Mouse (Mus musculus): ENCODE measurements around the gene Dnajb8. TPM values are rescaled to one million over a fixed set of nuclear protein-coding genes. Genes with fewer than 3 reads are reported as not detected.

The Dnajb8 gene
- polyA plus RNA-seq, 1 experiment from 2014 or later = not detected

DNA sequence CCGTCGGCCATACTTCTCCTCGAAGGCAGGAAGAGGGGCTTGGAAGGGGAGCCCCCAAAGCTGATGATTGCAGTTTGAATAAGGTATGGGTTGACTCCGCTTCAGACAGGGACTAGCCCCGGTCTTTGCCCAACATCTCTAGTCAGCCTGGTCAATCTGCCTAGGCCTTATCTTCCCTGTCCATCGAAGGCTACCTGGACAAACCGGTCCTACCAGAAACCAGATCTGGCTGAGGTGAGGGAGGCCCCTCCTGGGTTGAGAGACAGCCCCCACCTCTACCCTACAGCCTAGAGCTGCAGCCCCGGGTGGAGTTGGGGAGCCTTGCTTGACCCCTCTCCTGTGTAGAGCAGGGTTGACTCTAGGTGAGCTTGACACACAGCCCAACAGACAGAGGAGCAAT lies 11.9 kb downstream of the Dnajb8 start:
- Histone ChIP-seq H3K4me3 (no peak overlapping the region), H3K9me3 (no peaks in the 10 kb centered on the region), H3K36me3 (no peaks in the 10 kb centered on the region), H3K27me3 (replicated peaks) (peaks cover 85% of the 10 kb centered on the region), H3K4me2 (no peak overlapping the region), H3K9ac (no peak overlapping the region), H3K27ac (replicated peaks) (no peak overlapping the region), H3K4me1 (peaks cover 21% of the 10 kb centered on the region)
- WGBS = 73% methylated on average over 8 of the region's 8 CpGs
- ATAC-seq (ENCODE audit: extremely low read depth, insufficient number of reproducible peaks, low FRiP score, low TSS enrichment) = no peak

DNA sequence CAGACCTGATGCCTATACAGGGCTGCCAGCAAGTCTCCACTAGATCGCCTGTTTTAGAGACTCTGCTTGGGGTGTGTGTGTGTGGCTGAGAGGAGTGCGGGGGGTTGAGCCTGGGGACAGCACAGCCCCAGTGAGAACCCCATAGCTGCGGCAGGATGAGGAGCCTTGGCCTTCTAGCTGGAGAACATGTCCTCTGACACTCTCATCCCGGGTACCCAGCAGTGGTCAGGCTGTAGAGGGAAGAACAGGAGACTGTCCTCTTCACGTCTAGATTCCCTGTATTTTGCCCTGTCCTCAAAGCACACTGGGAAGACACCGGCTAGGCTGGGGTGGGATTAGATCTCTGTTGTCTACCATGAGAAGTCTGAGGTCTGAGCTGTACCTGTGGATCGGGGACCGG lies 13.4 kb downstream of the Dnajb8 start:
- Histone ChIP-seq H3K9ac (peak overlapping the region; percentile 68; the same call in 1 of the 2 replicates), H3K27ac (replicated peaks) (no peak overlapping the region), H3K4me1 (peaks cover 21% of the 10 kb centered on the region), H3K9me3 (no peaks in the 10 kb centered on the region), H3K4me3 (no peak overlapping the region), H3K36me3 (no peaks in the 10 kb centered on the region), H3K4me2 (no peak overlapping the region), H3K27me3 (replicated peaks) (peaks cover 87% of the 10 kb centered on the region)
- WGBS = 31% methylated on average over 8 of the region's 8 CpGs
- no peak for ATAC-seq (ENCODE audit: extremely low read depth, insufficient number of reproducible peaks, low FRiP score, low TSS enrichment)

DNA sequence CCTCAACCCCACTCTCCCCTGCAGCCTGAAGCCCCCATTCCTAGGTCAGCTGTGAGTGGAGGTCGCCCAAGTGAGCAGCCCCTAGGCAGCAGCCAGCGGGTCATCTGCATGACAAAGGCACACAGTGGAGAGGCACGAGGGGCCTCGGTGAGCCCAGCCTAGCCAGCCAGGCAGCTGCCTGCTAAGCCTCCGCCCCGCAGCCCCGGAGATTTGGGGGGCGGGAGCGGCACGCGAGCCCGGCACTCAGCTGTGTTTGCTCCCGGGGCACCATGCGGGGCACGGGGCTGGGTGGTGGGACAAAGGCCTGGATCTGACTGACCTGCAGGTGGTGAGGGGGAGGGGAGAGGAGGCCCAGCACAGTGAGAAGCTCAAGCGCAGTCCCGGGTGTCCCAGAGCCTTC lies 13.9 kb downstream of the Dnajb8 start:
- no peaks in the 10 kb centered on the region for H3K9me3 ChIP-seq

DNA sequence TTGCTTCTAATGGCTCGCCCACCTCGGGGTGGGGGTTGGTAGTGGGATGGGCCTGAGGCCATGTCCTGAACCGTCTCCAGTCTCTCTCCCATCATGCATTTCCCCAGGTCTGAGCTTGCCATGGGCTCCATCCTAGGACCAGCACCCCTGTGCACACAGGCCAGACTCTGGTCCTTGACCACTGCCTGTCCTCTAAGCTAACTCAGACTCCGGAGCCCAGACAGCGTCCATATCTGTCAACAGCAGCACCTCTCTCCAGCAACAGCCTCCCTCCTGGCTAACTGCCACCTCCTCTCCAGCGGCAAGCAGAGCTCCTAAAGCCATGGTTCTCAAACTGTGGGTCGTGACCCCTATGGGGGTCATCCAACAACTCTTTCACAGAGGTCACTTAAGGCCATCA lies 14.4 kb downstream of the Dnajb8 start:
- Histone ChIP-seq H3K4me3 (peak overlapping the region; percentile 29; the same call in 1 of the 2 replicates), H3K27ac (replicated peaks) (no peak overlapping the region), H3K9ac (no peak overlapping the region), H3K4me2 (peak overlapping the region; percentile 63), H3K9me3 (no peaks in the 10 kb centered on the region), H3K36me3 (no peaks in the 10 kb centered on the region), H3K27me3 (replicated peaks) (peaks cover 88% of the 10 kb centered on the region), H3K4me1 (peaks cover 21% of the 10 kb centered on the region)
- 10% methylated on average over 7 of the region's 7 CpGs for WGBS
- ATAC-seq (ENCODE audit: extremely low read depth, insufficient number of reproducible peaks, low FRiP score, low TSS enrichment) = no peak

More for the DNA sequence above, 13.9 kb downstream of the Dnajb8 start:
- H3K4me2 ChIP-seq = peak overlapping the region; percentile 63
- H3K27me3 ChIP-seq (replicated peaks) = peaks cover 88% of the 10 kb centered on the region
- H3K27ac ChIP-seq (replicated peaks) = no peak overlapping the region
- H3K4me3 ChIP-seq = peak overlapping the region; percentile 29
- no peaks in the 10 kb centered on the region for H3K36me3 ChIP-seq
- H3K9ac ChIP-seq = peak overlapping the region; percentile 68
- WGBS = 3% methylated on average over 17 of the region's 17 CpGs
- peaks cover 21% of the 10 kb centered on the region for H3K4me1 ChIP-seq
- no peak for ATAC-seq (ENCODE audit: extremely low read depth, insufficient number of reproducible peaks, low FRiP score, low TSS enrichment)

DNA sequence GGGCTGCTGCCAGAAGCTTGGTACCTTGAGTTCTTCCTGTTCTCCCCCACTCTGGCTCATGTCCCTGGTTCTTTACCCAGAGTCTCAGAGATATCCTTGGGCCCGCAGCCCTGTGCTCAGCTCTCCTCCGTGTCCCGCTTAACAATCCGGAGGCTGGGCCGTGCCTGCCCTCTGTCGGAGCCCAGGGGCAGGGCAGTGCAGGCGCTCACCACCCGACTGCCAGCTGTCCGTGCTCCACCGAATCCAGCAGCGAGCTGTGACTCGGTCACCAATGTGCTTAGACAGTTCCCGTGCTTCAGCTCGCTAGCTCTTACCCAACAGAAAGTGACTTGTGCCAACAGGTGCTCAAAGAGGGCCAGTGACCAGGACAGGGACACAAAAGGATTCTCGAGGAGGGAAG lies 20.5 kb downstream of the Dnajb8 start:
- Histone ChIP-seq H3K4me2 (peak overlapping the region; percentile 27; the same call in 1 of the 2 replicates), H3K4me3 (no peak overlapping the region), H3K4me1 (no peaks in the 10 kb centered on the region; the same call in 1 of the 2 replicates), H3K36me3 (no peaks in the 10 kb centered on the region), H3K27ac (replicated peaks) (no peak overlapping the region), H3K27me3 (replicated peaks) (peaks cover 78% of the 10 kb centered on the region), H3K9ac (no peak overlapping the region), H3K9me3 (no peaks in the 10 kb centered on the region)
- 5% methylated on average over 15 of the region's 15 CpGs for WGBS
- no peak for ATAC-seq (ENCODE audit: extremely low read depth, insufficient number of reproducible peaks, low FRiP score, low TSS enrichment)

DNA sequence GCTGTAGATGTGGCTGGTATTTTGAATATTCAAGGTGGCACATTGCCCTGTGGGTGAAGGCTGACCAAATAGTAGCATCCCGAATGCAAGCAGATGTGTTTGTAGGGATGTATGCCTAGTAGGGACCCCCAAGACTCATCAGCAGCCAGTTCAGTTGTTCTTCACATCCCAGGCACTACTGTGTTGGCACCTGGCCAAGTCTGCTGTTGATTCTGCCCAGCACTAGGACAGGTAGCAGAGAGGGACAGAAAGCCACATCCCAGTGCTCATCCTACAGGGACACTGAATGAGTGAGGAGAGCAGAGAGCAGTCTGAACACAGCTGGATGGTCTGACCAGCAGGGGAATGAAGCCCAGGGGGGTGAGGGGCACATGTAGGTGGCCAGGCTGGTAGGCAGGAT lies 27.2 kb downstream of the Dnajb8 start:
- Histone ChIP-seq H3K27me3 (replicated peaks) (peaks cover 21% of the 10 kb centered on the region; the same call in 1 of the 2 replicates), H3K27ac (replicated peaks) (no peak overlapping the region), H3K4me2 (no peak overlapping the region), H3K4me1 (peaks cover 15% of the 10 kb centered on the region), H3K36me3 (no peaks in the 10 kb centered on the region), H3K4me3 (no peak overlapping the region), H3K9me3 (no peaks in the 10 kb centered on the region), H3K9ac (no peak overlapping the region)
- no peak for ATAC-seq (ENCODE audit: extremely low read depth, insufficient number of reproducible peaks, low FRiP score, low TSS enrichment)
- 83% methylated on average over 1 of the region's 1 CpGs for WGBS

DNA sequence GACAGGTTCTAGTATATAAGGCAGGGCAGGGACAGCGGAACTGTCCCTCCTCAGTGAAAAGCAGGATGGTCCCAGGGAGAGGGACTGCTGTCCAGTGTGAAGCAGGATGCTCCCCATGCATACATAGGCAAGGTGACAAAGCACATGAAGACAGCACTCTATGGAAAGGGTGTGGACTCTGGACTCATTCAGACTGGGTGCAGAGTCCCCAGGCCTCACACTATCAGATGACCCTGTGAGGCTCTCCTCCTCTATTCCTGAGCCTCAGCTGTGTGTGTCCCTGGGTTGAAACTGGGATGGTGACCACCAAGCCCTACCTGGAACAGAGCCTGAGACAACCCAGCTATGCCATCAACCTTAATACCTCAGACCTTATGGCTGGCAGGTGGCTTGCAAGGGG lies 29.3 kb downstream of the Dnajb8 start:
- peaks cover 9% of the 10 kb centered on the region; the same call in 1 of the 2 replicates for H3K27me3 ChIP-seq (replicated peaks)
- 72% methylated on average over 1 of the region's 1 CpGs for WGBS

DNA sequence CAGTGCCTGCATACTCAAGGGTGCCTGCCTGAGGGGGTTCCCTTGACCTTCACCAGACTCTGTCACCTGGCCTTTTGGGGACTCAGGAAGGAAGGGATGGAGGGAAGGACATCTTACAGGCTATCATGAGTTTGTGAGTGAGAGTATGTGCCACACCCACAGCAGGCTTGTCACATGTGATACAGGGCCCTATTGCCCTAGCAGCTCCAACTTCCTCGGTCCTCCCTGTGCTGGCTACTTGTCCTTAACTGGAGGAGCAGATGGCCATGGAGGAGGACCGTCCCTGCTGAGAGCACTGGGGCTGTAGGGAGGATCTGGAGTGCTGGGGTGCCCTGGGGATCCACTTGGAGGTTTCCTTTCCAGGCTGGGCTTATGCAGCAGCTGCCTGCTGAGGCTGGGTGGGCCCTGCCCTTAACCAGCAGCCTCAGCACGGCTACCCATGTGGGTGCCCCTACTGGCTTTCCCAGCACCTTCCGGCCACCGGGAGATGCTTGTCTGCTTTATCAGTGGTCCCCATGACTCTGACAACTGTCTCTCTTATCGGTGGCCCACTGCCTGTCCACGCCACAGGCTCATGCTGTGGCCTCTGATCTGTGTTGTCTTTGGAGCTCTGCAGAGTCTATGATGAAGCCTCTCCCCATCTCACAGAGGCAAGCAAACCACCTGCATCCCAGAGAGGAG lies 29.9 kb downstream of the Dnajb8 start:
- no peaks in the 10 kb centered on the region for H3K9me3 ChIP-seq
- no peaks in the 10 kb centered on the region for H3K36me3 ChIP-seq
- H3K4me2 ChIP-seq = no peak overlapping the region
- H3K27me3 ChIP-seq (replicated peaks) = peaks cover 4% of the 10 kb centered on the region; the same call in 1 of the 2 replicates
- no peak overlapping the region for H3K27ac ChIP-seq (replicated peaks)
- H3K4me3 ChIP-seq = no peak overlapping the region
- no peak for ATAC-seq (ENCODE audit: extremely low read depth, insufficient number of reproducible peaks, low FRiP score, low TSS enrichment)
- WGBS = 47% methylated on average over 7 of the region's 7 CpGs
- H3K9ac ChIP-seq = no peak overlapping the region
- peaks cover 33% of the 10 kb centered on the region for H3K4me1 ChIP-seq

More for the DNA sequence above, 29.3 kb downstream of the Dnajb8 start:
- no peak for ATAC-seq (ENCODE audit: extremely low read depth, insufficient number of reproducible peaks, low FRiP score, low TSS enrichment)
- Histone ChIP-seq H3K9me3 (no peaks in the 10 kb centered on the region), H3K4me1 (peaks cover 28% of the 10 kb centered on the region), H3K36me3 (no peaks in the 10 kb centered on the region), H3K4me3 (no peak overlapping the region), H3K9ac (no peak overlapping the region), H3K4me2 (no peak overlapping the region), H3K27ac (replicated peaks) (no peak overlapping the region)

DNA sequence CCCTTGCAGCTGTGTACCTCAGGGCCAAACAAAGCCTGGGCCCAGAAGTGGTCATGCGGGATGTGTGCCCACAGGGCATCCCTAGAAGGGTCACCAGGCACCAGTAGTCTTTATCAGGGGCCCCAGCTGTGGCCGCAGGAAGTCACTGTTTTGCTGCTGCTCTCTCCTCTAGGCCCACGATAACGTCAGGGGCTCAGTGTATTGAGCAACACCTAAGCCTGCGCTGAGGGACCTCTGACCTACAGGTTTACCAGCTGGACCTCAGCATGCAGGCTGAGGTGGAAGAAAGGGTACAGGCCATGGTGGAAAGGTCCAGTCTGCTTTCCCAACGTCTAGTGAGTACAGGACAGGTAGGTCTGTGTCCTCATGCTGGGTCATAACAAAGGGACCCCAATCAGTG lies 32.0 kb downstream of the Dnajb8 start:
- no peak overlapping the region for H3K9ac ChIP-seq
- no peak overlapping the region for H3K4me2 ChIP-seq
- H3K27me3 ChIP-seq (replicated peaks) = no peaks in the 10 kb centered on the region; the same call in 1 of the 2 replicates
- H3K27ac ChIP-seq (replicated peaks) = no peak overlapping the region
- no peak overlapping the region for H3K4me3 ChIP-seq
- ATAC-seq (ENCODE audit: extremely low read depth, insufficient number of reproducible peaks, low FRiP score, low TSS enrichment) = no peak
- H3K9me3 ChIP-seq = no peaks in the 10 kb centered on the region
- H3K36me3 ChIP-seq = no peaks in the 10 kb centered on the region
- H3K4me1 ChIP-seq = peaks cover 21% of the 10 kb centered on the region
- WGBS = 47% methylated on average over 6 of the region's 6 CpGs

DNA sequence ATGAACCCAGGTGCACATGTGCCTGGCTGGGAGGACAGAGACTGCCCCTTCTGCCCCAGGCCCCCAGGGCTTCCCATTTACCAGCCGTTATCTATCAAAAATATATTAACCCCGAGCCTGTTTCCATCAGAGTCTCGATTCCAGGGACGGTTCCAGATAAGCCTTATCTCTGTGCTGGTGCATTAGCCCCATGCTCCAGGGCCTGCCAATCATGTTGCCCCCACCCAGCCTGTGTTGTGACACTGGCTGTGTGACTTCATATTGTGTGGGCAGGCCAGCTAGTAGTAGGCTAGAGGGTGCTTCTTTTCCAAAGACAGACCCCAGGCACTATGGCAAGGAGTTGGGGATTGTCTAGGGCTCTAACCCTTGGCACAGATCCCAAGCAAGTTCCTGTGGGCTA lies 33.4 kb downstream of the Dnajb8 start:
- Histone ChIP-seq H3K36me3 (no peaks in the 10 kb centered on the region), H3K4me2 (no peak overlapping the region), H3K4me3 (no peak overlapping the region), H3K27me3 (replicated peaks) (no peaks in the 10 kb centered on the region; the same call in 1 of the 2 replicates), H3K27ac (replicated peaks) (no peak overlapping the region), H3K4me1 (peaks cover 21% of the 10 kb centered on the region), H3K9ac (no peak overlapping the region), H3K9me3 (no peaks in the 10 kb centered on the region)
- WGBS = 14% methylated on average over 4 of the region's 4 CpGs
- ATAC-seq (ENCODE audit: extremely low read depth, insufficient number of reproducible peaks, low FRiP score, low TSS enrichment) = no peak

DNA sequence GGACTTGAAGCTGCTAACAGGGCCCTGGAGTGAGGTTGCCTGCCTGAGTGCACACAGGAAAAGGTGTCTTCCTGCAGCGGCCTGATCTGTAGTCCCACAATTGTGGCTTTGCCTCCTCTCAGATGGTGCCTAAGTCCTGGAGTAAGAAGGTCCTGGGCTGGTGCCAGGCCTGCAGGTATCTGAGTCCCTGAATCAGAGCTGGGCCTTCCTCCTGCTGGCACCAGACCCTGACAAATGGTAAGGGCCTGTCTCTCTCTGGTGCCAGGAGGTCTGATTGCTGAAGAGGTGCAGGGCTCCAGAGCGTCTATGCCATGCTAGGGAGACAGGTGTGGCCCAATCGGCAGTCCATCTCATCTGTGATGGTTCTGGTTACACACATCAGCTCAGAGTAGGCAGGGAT lies 37.6 kb downstream of the Dnajb8 start:
- ATAC-seq (ENCODE audit: extremely low read depth, insufficient number of reproducible peaks, low FRiP score, low TSS enrichment) = no peak
- Histone ChIP-seq H3K4me2 (no peak overlapping the region), H3K36me3 (no peaks in the 10 kb centered on the region), H3K27ac (replicated peaks) (no peak overlapping the region), H3K9ac (no peak overlapping the region), H3K9me3 (no peaks in the 10 kb centered on the region), H3K4me3 (no peak overlapping the region), H3K27me3 (replicated peaks) (no peaks in the 10 kb centered on the region; the same call in 1 of the 2 replicates), H3K4me1 (peaks cover 17% of the 10 kb centered on the region)
- 74% methylated on average over 3 of the region's 3 CpGs for WGBS

DNA sequence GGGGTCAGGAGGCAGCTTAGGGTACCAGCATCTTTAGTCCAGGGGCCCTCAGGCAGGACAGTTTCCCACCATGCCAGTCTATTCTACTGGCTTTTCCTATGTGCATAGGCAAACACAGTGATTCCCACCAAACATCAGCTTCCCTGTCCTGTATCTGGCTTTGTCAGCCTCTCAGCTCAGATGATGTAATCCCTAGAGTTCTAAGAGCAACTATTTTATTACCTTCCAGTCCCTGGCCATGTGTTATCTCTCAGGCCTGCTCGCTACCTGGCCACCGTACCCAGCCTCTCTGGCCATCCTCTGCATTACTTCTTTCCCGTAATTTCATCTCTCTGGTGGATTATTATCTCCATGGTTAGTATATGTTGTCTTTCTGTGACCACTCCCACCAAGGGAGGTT lies 38.6 kb downstream of the Dnajb8 start:
- Histone ChIP-seq H3K27me3 (replicated peaks) (no peaks in the 10 kb centered on the region), H3K36me3 (no peaks in the 10 kb centered on the region), H3K9me3 (no peaks in the 10 kb centered on the region), H3K9ac (no peak overlapping the region), H3K4me3 (no peak overlapping the region), H3K4me2 (no peak overlapping the region), H3K4me1 (peaks cover 12% of the 10 kb centered on the region), H3K27ac (replicated peaks) (no peak overlapping the region)
- ATAC-seq (ENCODE audit: extremely low read depth, insufficient number of reproducible peaks, low FRiP score, low TSS enrichment) = no peak
- WGBS = 75% methylated on average over 3 of the region's 3 CpGs
